Mouse (Mus musculus) retina, embryonic 14.5 days (tissue): ENCODE results near the gene Ikbip.

ENCODE experiments used
- DNase-seq: peaks from one replicate; pipeline ENCODE4 v3.0.0-alpha.2; 2015; ENCODE audit warnings: low spot score

Ikbip gene

DNA sequence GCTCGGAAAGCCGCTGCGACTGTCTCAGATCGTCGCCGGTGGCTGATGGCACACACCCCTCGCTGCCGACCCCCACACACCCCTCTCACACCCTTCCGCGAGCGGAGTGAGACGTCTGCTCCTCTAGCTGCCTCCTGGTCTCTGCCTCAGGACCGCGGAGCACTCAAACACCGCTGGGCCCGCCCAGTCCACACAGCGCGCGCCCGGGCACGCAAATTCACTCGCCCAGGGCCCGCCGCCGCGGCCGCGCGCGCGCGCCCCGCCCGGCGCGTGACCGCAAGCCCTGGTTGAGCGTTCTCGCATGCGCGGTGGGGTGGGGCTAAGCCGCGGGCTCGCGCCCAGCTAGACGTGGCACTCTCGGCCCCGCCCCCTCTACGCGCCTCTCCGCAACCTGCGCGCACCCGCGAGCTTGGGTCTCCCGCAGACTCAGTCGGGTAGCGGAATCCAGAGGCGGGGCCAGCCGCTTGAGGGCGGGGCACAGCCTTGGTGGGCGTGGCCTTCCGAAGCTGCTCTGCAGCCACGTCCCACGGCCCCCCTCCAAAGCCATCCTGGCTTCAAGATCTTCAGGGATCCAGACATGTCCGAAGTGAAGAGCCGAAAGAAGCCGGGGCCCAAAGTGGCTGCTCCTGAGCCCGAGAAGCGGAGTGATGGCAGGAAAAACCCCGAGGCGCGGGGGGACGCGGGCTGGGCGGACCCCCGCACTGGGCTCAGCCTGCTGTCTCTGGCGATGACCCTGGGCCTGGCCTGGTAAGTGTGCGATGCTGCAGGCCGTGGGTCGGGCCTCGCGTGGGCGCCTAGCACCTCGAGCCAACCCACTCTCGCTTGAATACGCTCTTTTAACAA is at the start of gene Ikbip, which contains the start of gene Apaf1:
Ikbip (plus strand) TSS at position 391 of the 843 bp plus-strand sequence.
Apaf1 (minus strand) TSS at position 221 of the 843 bp plus-strand sequence.
- DNase-seq = peak; percentile 100

DNA sequence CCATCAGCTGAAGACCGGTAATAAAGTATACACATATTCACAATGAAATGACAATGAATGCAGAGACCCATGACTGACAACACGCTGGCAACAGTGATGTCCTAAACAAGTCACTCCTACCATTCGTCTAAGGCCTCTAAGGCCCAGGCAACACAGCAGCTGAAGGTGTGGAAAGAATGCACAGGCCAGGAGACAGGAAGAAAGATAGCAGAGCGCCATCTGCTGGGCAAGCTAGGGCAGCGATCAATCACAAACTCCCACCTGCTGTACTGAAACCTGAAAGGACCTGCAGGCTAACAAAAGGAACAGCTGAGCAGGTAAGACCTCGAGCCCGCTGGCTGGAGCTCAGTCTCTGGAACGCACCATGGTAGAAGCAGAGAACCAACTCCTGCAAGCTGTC is 48.8 kb upstream of the Ikbip start:
- DNase-seq = peak; percentile 87

DNA sequence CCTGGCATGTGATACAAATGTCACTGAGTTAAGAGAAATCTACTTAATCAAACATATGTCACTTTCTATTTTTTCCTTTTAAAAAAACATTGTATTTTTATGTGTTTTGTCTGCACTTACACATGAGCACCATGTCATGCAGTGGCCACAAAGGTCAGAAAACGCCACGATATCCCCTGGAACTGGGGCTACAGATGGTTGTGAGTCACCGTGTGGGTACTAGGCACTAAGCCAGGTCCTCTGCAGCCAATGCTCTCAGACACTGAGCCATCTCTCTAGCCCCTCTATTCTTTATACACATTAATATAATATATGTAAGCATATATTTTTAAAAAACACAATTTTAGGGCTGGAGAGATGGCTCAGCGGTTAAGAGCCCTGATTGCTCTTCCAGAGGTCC is 33.0 kb upstream of the Ikbip start:
- no peak for DNase-seq

DNA sequence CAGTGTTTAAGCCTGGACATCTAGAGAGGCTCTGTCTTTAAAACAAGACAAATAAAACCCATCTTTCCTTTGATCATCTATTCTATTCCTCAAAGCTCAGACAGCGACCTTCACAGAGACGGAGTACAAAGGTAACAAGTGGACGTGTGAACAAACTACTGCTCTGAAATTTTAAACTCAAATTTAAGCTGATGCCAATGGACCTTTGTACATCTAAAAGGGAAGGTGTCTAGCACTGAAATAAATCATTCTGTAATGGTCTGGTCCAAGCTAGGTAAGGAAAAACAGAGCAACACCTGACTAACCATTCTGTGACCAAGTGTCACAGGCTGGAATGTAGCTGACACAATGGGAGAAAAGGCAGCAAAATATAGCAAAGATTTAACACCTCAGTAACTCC is 31.6 kb upstream of the Ikbip start:
- no peak for DNase-seq

DNA sequence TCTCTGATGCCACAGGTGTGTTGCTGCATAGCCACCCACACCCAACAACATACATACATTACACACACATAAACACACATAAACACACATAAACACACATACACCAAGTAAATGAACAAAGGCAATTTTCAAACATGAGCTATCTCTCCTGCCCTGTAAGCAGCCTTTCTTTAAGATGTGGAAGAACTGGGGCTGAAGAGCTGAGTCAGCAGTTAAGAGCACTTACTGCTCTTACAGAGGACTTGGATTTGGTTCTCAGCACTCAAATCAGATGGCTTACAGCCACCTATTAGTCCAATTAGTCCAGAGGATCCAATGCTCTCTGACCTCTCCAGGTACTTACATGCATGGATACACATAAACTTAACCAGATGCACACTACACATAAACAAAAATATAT is 30.0 kb upstream of the Ikbip start:
- no peak for DNase-seq

DNA sequence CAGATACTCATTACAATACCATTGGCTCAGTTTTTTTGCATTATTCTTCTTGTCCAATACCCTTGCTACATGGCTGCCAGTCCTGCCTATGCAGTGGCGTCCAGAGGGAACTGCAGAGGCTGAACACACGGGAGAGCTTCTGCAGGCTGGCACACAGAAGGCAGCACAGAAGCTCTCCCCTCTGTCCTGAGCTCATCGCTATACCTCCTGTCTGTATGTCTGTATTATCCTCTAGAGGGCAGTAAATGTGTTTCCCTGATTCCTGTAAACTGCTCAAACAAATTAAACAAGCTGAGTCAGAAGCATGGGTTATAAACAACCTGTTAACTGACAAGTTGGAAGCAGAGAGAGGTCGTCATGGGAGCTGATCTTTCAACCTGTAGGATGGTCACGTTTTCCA is 22.0 kb upstream of the Ikbip start:
- peak; percentile 58 for DNase-seq

DNA sequence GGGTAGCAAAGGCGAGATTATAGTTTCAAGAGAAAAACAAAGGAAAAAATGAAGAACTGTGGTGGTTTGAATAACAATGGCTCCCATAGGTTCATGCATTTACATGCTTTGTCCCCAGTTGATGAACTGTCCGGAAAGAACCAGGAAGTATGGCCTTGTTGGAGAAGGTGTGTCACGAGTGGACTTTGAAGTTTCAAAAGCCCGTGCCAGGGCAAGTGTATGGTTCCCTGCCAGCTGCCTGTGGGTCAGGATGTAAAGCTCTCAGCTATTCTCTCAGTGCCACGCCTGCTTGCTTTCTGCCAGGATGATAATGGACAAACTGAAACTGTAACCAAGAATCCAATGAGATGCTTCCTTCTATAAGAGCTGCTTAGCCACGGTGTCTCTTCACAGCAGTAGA is 20.4 kb upstream of the Ikbip start:
- DNase-seq = no peak

DNA sequence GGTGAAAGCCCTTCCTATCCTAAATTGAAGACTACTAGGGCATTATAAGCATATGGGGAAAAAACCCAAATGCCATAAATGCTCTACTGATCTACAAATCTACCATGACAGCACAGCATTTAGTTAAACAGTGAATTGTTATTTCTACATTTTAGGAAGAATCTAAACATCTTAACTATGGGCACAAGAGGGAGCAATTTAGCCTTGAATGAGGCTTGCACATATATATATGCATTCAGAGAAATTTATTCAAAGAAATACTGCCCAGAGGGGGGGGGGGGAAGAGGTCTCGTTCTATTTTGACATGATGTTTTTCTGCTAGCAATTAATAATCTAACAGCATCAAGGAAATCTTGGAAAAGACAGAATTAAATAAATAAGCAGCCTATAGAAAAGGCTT is 11.0 kb upstream of the Ikbip start:
- DNase-seq = peak; percentile 40

DNA sequence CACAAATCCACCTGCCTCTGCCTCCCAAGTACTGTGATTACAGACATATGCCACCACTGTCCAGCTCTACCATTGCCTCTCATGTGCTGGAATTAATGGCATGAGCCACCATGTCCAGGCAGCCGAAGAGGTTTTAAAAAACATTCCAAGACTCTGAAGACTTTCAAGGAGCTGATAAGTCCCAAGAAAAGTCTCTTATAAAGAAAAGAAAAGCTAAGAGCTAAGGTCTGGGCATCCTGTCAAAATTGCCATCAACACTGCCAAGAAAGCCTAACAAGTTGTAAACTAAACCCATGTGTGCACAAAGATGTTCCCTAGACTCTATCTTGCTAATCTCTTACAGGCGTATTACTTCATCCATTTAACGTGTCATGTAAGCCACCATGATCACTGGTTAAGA is 9.4 kb upstream of the Ikbip start:
- DNase-seq = no peak

DNA sequence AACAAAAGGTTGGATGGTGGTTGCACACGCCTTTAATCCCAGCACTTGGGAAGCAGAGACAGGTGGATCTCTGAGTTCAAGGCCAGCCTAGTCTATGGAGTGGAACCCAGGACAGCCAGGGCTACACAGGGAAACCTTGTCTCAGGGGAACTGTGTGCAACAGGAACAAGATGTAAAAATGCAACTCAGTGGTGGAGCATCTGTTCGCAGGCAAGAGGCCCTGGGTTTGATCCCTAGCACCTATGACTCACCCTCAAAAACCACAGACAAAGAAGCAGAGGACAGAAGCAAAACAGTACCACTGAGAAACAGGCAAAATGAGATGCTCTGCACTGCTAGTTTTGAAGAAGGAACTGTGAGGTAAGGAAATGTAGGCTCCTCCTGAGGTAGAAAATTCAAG is 6.1 kb upstream of the Ikbip start:
- no peak for DNase-seq

DNA sequence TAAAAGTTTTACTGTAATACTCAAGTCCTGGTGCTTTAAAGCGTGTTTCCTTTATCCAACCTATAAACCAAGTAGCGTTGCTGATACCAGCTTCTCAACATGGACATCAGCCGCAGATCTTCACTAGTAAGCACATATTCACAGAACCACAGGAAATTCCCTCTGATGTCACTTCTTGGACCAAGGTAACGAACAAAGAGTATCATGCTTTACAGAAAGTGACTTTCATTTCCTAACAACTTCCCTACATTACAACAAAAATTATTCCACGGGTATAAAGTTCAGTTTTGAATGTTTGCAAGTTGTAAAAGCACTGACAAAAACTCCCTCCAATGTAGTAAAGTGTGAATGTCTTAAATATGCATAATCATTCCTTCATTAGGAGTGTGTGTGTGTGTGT is 2.2 kb upstream of the Ikbip start:
- DNase-seq = no peak

DNA sequence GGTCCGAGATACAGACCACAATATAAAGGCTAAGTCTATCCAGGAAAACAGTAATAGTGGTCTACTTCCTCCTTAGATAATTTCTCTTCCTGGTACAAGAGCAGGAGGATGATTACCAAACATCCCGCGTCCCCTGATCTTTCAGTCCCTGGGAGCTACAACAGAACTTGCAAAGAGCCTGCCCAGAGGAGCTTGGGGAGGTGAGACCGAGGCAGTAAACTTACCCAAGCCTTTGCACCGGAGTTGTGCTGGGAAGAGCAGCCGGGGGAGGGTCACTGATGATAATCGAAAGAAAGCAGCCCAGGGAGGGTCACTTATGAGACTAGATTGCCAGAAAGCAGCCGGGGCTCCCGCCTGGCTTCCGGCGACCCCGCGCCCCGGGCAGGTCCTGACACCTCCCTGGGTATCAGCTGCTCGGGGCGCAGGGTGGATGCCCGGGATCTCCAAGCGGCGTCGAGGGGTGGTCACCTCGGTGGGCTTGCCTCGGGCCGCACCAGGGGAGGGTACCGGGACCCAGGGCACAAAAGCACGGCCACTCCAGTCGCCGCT is 707 bp upstream of the Ikbip start:
- peak; percentile 55 for DNase-seq

DNA sequence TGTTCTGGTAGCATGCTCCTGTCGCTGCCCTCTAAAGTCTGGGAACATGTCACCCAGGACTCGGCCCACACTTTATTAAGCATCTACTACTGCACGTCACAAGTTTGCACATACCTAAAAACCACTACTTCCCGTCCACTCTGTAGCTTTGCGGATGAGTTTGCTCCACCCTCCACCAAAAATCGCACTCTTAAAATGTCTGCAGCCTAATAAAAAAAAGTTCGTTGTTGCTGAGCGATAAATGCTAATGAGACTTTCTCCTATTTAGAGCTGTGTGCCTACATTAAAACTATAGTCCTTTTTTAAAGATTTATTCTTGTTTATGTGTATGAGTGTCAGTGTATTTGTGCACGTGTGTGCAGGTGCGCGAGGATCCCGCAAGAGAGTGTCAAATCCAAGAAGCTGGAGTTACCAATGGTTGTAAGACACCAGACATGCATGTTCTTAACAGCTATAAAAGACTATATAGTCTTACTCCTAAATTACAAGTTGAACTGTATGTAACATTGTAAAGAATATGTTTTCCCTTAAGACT is 720 bp downstream of the Ikbip start:
- DNase-seq = no peak

DNA sequence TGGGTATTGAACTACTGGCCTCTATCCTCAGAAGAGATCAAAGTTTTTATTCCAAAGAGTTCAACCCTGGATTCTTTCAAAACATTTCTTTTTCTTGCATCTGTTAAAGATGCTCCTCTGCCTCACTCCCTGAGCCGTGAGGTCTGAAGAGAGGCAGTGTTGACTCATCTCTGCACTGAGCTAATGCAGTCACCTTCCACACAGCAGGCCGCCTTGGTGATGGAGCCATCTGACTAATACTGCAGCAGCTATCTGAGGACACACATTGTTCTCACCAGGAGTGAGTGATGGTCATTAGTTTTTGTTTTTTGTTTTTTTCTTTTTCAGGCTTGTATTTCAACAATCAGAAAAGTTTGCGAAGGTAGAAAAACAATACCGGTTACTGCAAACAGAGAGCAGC is 10.1 kb downstream of the Ikbip start:
- DNase-seq = no peak

DNA sequence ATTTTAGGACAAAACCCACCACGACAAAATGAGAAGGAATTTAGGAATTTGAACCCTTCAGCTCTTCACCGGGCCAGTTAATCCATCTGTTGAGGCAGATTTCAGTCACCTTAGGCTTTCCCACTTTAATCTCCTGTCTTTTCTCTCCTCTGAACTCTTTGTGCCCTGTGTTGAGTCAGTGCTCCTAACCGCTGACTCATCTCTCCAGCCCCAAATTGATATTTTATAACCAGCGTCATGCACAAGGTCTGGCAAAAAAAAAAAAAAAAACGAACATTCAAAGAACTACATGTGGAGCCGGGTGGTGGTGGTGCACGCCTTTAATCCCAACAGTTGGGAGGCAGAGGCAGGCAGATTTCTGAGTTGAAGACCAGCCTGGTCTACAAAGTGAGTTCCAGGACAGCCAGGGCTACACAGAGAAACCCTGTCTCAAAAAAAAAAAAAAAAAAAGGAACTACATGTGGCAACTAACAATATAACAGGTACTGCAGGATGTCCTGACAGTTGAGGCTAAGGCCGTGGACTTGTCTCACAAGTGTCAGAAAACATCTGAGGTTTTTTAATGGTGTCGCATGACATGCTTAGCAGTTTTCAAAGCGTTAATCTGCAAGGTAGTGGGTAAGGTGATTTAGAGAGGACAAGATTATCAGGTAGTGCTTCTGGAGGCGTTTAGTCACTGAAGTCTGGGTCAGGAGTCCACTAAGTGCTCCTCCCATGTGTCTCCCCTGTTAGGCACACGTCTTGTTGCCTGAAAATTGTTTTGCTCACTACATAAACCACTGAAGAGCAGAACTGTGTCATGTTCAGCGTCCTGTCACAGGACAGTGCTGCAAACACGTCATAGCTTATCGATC is 11.7 kb downstream of the Ikbip start:
- DNase-seq = no peak

DNA sequence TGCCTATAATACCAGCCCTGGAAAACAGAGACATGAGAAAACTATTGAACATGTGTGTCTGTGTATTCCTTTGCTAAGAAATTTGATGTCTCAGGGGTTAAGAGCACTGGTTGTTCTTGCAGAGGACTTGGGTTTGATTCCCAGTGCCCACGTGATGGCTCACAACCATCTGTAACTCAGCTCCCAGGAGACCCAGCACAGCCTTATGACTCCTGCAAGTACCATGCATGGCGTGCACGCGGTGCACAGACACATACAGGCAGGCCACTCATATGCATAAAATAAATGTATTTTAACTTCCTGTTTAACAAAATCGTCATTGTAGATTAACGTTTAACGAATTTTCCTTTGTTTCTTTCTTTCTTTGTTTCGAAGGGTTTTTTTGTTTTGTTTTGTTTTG is 15.3 kb downstream of the Ikbip start:
- no peak for DNase-seq

DNA sequence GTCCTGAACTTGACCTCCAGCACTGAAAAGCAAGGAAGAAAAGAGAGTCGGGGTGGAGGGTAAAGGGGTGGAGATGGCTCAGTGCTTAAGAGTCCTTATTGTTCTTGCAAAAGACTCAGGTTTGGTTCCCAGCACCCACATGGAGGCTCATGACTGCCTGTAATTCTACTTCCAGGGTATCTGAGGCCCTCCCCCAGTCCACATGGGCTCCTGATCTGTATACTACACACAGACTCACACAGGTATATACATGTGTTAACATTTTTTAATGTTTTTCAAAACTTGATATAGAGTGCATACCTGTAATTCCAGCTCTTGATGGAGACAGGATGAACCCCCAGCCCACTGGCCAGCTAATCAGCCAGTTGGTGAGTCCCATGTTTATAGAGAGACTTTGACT is 17.4 kb downstream of the Ikbip start:
- DNase-seq = no peak

DNA sequence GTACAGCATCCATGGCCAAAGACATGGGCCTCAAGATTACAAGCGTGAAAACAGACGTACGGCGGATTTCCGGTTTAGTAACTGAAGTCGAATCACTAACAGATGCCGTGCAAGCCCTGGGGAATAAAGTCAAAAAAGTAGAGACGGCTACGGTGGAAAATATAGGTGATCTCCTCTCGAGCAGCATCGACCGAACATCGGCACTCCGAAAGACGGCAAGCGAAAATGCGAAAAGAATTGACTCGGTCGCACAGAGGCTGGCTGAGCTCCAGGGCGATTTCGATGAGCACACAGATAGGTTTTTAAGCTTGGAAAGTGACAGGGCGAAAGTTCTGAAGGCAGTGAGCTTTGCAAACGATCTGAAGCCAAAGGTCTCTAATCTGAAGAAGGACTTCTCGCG is 19.2 kb downstream of the Ikbip start:
- DNase-seq = no peak

DNA sequence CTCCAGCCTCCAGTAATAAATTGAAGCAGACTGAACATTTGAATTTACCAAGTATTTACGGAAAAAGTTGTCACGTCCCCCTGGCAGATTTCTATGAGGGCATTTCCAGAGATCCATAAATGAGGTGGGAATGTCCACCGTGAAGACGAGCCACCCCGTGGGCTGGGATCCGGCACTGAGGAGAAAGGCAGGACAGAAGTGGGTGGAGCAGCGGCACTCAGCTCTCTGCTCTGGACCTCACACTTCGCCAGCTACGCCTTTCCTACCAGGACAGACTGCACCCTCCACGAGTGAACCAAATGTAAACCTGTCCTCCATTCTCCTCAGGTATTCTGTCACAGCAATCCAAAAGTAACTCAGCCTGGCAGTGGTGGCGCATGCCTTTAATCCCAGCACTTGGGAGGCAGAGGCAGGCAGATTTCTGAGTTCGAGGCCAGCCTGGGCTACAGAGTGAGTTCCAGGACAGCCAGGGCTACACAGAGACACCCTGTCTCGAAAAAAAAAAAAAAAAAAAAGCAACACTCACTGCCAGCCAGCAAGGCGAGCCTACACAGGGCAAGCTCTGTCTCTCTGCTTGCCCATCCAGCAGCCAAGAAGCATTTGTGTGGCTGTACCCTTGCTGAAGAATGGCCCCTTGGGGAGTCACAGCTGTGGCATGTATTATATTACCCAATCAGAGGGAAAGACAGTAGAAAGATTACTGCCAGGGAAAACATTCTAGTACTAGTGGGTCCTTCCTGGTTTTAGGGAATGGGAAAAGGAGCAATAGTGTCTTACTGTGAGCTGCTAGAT is 20.3 kb downstream of the Ikbip start:
- no peak for DNase-seq

DNA sequence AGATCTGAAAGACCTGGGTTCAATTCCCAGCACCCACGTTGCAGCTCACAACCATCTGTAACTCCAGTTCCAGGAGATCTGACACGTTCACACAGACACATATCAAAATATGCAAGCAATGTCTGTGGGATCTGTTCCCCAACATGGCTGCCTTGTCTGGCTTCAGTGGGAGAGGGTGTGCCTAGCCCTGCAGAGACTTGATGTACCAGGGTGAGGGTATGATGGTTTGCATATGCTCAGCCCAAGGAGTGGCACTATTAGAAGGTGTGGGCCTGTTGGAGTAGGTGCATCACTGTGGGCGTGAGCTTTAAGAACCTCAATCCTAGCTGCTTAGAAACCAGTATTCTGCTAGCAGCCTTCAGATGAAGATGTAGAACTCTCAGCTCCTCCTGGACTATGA is 23.2 kb downstream of the Ikbip start:
- DNase-seq = no peak

DNA sequence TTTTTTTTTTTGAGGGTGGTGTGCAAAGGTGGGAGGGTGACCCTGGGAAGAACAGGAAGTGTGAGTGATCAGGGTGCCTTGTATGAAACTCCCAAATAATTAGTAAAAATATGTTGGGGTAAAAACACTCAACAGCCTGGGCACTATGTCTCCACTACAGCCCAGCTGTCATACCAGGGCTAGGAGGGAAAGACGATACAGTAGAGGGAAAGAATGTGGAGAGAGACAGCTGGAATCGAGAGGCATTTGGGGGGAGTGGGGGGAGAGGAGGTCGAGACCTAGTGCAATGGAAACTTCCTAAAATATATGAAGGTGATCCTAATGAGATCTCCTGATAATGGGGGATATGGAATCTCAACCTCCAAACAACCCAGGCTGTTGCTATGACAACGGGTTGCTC is 27.1 kb downstream of the Ikbip start:
- no peak for DNase-seq

DNA sequence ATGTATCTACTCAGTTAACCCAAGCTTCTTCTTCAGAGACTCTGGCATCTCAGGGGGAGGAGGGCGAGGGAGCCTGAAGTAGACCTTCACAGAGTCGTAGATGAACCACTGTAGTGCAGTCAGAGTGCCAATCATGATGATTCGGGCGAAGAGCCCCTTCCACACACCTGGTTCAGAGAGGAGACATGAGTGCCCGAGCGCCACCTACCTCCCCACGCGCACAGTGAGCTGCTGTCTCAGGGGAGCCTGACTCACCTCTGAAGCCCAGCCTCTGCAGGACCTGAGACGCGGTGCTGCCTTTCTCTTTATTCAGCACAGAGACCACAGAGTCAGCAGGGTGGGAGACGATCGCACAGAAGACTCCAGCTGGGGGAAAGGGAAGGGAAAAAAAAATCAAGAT is 34.2 kb downstream of the Ikbip start:
- DNase-seq = no peak
